Mouse (Mus musculus): ENCODE results near the gene Lypd6b. TPM values are rescaled to one million over a fixed set of nuclear protein-coding genes. Genes with fewer than 3 reads are reported as not detected.

Lypd6b gene
- polyA plus RNA-seq, 1 experiment from 2014 or later, result not detected

- Histone ChIP-seq H3K4me1 (replicated peaks) (peaks cover 53% of the 10 kb centered on the region), H3K9ac (no peak overlapping the region), H3K36me3 (replicated peaks) (no peaks in the 10 kb centered on the region), H3K4me2 (peak overlapping the region; percentile 45), H3K4me3 (replicated peaks) (no peak overlapping the region), H3K9me3 (replicated peaks) (no peaks in the 10 kb centered on the region), H3K27me3 (no peaks in the 10 kb centered on the region), H3K27ac (replicated peaks) (peak overlapping the region; percentile 83)
- 23% methylated on average over 10 of the region's 10 CpGs for WGBS (ENCODE audit: insufficient replicate concordance)
- ATAC-seq (ENCODE audit: insufficient read depth), result peak; percentile 82
Measured at GRCm38 (mm10) chr2:49773194-49773931, 14.1 kb upstream of the Lypd6b start.

GRCm38 (mm10) chr2:49774180-49774579 lies 13.3 kb upstream of the Lypd6b start:
- Histone ChIP-seq H3K9ac (no peak overlapping the region), H3K4me2 (peak overlapping the region; percentile 45; the same call in 1 of the 2 replicates), H3K4me3 (replicated peaks) (no peak overlapping the region), H3K9me3 (replicated peaks) (no peaks in the 10 kb centered on the region), H3K4me1 (replicated peaks) (peaks cover 53% of the 10 kb centered on the region), H3K36me3 (replicated peaks) (no peaks in the 10 kb centered on the region), H3K27me3 (no peaks in the 10 kb centered on the region), H3K27ac (replicated peaks) (peak overlapping the region; percentile 83)
- ATAC-seq (ENCODE audit: insufficient read depth), result 0 out of 2 replicates have a peak, but pooled peaks have one; percentile 7

- ATAC-seq (ENCODE audit: insufficient read depth), result no peak
- H3K4me2 ChIP-seq, result no peak overlapping the region
- no peaks in the 10 kb centered on the region for H3K9me3 ChIP-seq (replicated peaks)
- no peaks in the 10 kb centered on the region for H3K27me3 ChIP-seq
- no peak overlapping the region for H3K9ac ChIP-seq
- H3K4me3 ChIP-seq (replicated peaks), result no peak overlapping the region
- no peaks in the 10 kb centered on the region for H3K36me3 ChIP-seq (replicated peaks)
- peak overlapping the region; percentile 29; the same call in 1 of the 2 replicates for H3K27ac ChIP-seq (replicated peaks)
- WGBS (ENCODE audit: insufficient replicate concordance), result 65% methylated on average over 4 of the region's 4 CpGs
- peaks cover 53% of the 10 kb centered on the region for H3K4me1 ChIP-seq (replicated peaks)
Measured at GRCm38 (mm10) chr2:49775187-49775586, 12.3 kb upstream of the Lypd6b start.

GRCm38 (mm10) chr2:49775735-49776134 lies 11.8 kb upstream of the Lypd6b start:
- no peaks in the 10 kb centered on the region for H3K27me3 ChIP-seq
- no peaks in the 10 kb centered on the region for H3K9me3 ChIP-seq (replicated peaks)
- H3K4me1 ChIP-seq (replicated peaks), result peaks cover 47% of the 10 kb centered on the region
- H3K9ac ChIP-seq, result no peak overlapping the region
- 0 out of 2 replicates have a peak, but pooled peaks have one; percentile 31 for ATAC-seq (ENCODE audit: insufficient read depth)
- H3K4me3 ChIP-seq (replicated peaks), result no peak overlapping the region
- H3K4me2 ChIP-seq, result no peak overlapping the region
- H3K27ac ChIP-seq (replicated peaks), result 0 out of 2 replicates have a peak overlapping the region, but pooled peaks have one; percentile 29
- no peaks in the 10 kb centered on the region for H3K36me3 ChIP-seq (replicated peaks)

GRCm38 (mm10) chr2:49776407-49776806 lies 11.1 kb upstream of the Lypd6b start:
- H3K4me1 ChIP-seq (replicated peaks), result peaks cover 42% of the 10 kb centered on the region
- no peak overlapping the region for H3K9ac ChIP-seq
- no peak for ATAC-seq (ENCODE audit: insufficient read depth)
- no peak overlapping the region for H3K27ac ChIP-seq (replicated peaks)
- H3K4me3 ChIP-seq (replicated peaks), result no peak overlapping the region
- no peaks in the 10 kb centered on the region for H3K27me3 ChIP-seq
- no peaks in the 10 kb centered on the region for H3K9me3 ChIP-seq (replicated peaks)
- no peak overlapping the region for H3K4me2 ChIP-seq
- 75% methylated on average over 4 of the region's 4 CpGs for WGBS (ENCODE audit: insufficient replicate concordance)
- H3K36me3 ChIP-seq (replicated peaks), result no peaks in the 10 kb centered on the region

GRCm38 (mm10) chr2:49788051-49788418 lies 547 bp downstream of the Lypd6b start:
- Histone ChIP-seq H3K9ac (no peak overlapping the region), H3K4me1 (replicated peaks) (peaks cover 9% of the 10 kb centered on the region; the same call in 1 of the 2 replicates), H3K9me3 (replicated peaks) (no peaks in the 10 kb centered on the region), H3K27me3 (peaks cover 63% of the 10 kb centered on the region), H3K27ac (replicated peaks) (no peak overlapping the region), H3K4me3 (replicated peaks) (peak overlapping the region; percentile 42), H3K4me2 (peak overlapping the region; percentile 65), H3K36me3 (replicated peaks) (no peaks in the 10 kb centered on the region)
- 1% methylated on average over 14 of the region's 14 CpGs for WGBS (ENCODE audit: insufficient replicate concordance)
- ATAC-seq (ENCODE audit: insufficient read depth), result no peak

- Histone ChIP-seq H3K4me1 (replicated peaks) (peaks cover 9% of the 10 kb centered on the region; the same call in 1 of the 2 replicates), H3K27ac (replicated peaks) (no peak overlapping the region), H3K4me3 (replicated peaks) (no peak overlapping the region), H3K27me3 (peaks cover 63% of the 10 kb centered on the region), H3K4me2 (no peak overlapping the region), H3K9ac (no peak overlapping the region), H3K9me3 (replicated peaks) (no peaks in the 10 kb centered on the region), H3K36me3 (replicated peaks) (no peaks in the 10 kb centered on the region)
- 8% methylated on average over 3 of the region's 3 CpGs for WGBS (ENCODE audit: insufficient replicate concordance)
- ATAC-seq (ENCODE audit: insufficient read depth), result no peak
Measured at GRCm38 (mm10) chr2:49788643-49789042, 1.2 kb downstream of the Lypd6b start.

- Histone ChIP-seq H3K9me3 (replicated peaks) (no peaks in the 10 kb centered on the region), H3K27me3 (peaks cover 63% of the 10 kb centered on the region), H3K4me1 (replicated peaks) (peaks cover 9% of the 10 kb centered on the region; the same call in 1 of the 2 replicates), H3K4me2 (no peak overlapping the region), H3K27ac (replicated peaks) (no peak overlapping the region), H3K4me3 (replicated peaks) (no peak overlapping the region), H3K36me3 (replicated peaks) (no peaks in the 10 kb centered on the region), H3K9ac (no peak overlapping the region)
- no peak for ATAC-seq (ENCODE audit: insufficient read depth)
- 55% methylated on average over 6 of the region's 6 CpGs for WGBS (ENCODE audit: insufficient replicate concordance)
Measured at GRCm38 (mm10) chr2:49789078-49789477, 1.6 kb downstream of the Lypd6b start.

GRCm38 (mm10) chr2:49789504-49789903 lies 2.0 kb downstream of the Lypd6b start:
- Histone ChIP-seq H3K27me3 (peaks cover 63% of the 10 kb centered on the region), H3K4me2 (no peak overlapping the region), H3K4me1 (replicated peaks) (peaks cover 9% of the 10 kb centered on the region; the same call in 1 of the 2 replicates), H3K9ac (no peak overlapping the region), H3K27ac (replicated peaks) (no peak overlapping the region), H3K36me3 (replicated peaks) (no peaks in the 10 kb centered on the region), H3K9me3 (replicated peaks) (no peaks in the 10 kb centered on the region), H3K4me3 (replicated peaks) (no peak overlapping the region)
- no peak for ATAC-seq (ENCODE audit: insufficient read depth)
- 62% methylated on average over 5 of the region's 5 CpGs for WGBS (ENCODE audit: insufficient replicate concordance)

GRCm38 (mm10) chr2:49797444-49798143 lies 10.1 kb downstream of the Lypd6b start:
- Histone ChIP-seq H3K4me3 (replicated peaks) (no peak overlapping the region), H3K27me3 (no peaks in the 10 kb centered on the region), H3K4me2 (no peak overlapping the region), H3K9ac (no peak overlapping the region), H3K4me1 (replicated peaks) (no peaks in the 10 kb centered on the region), H3K9me3 (replicated peaks) (no peaks in the 10 kb centered on the region), H3K36me3 (replicated peaks) (no peaks in the 10 kb centered on the region), H3K27ac (replicated peaks) (no peak overlapping the region)
- no peak for ATAC-seq (ENCODE audit: insufficient read depth)
- WGBS (ENCODE audit: insufficient replicate concordance), result 54% methylated on average over 14 of the region's 14 CpGs

GRCm38 (mm10) chr2:49804448-49804847 lies 17.0 kb downstream of the Lypd6b start:
- Histone ChIP-seq H3K27me3 (no peaks in the 10 kb centered on the region; the same call in 1 of the 2 replicates), H3K27ac (replicated peaks) (no peak overlapping the region), H3K4me3 (replicated peaks) (no peak overlapping the region), H3K9me3 (replicated peaks) (no peaks in the 10 kb centered on the region), H3K4me2 (no peak overlapping the region), H3K4me1 (replicated peaks) (no peaks in the 10 kb centered on the region), H3K36me3 (replicated peaks) (no peaks in the 10 kb centered on the region), H3K9ac (no peak overlapping the region)
- WGBS (ENCODE audit: insufficient replicate concordance), result 78% methylated on average over 8 of the region's 8 CpGs
- no peak for ATAC-seq (ENCODE audit: insufficient read depth)
